ENCODE assay signal across 35 mouse cellular contexts in genomic region chr7:3317704-3318103, GRCm38 (mm10). TPM values are rescaled to one million over a fixed set of nuclear protein-coding genes. Genes with fewer than 3 reads are reported as not detected.
"Had no signal": no experiment of that assay in that cellular context is flagged by ENCODE, and none has a peak within 500 bp of the region (broad histone marks: within the 10 kb centered on the region; RNA-seq: fewer than 3 reads in every experiment).

No protein-coding gene starts in this region.

- H3K4me3 ChIP-seq: heart, embryonic 10.5 days; heart, embryonic 12.5 days; heart, embryonic 13.5 days; heart, embryonic 15.5 days; hindbrain, embryonic 10.5 days; hindbrain, embryonic 12.5 days; hindbrain, embryonic 13.5 days; hindbrain, embryonic 15.5 days; intestine, embryonic 15.5 days; kidney, embryonic 15.5 days; layer of hippocampus, adult 2 months had no signal

- H3K4me2 ChIP-seq: heart, embryonic 11.5 days; heart, embryonic 12.5 days; heart, embryonic 13.5 days; heart, embryonic 15.5 days; hindbrain, embryonic 12.5 days; hindbrain, embryonic 13.5 days; hindbrain, embryonic 14.5 days; hindbrain, embryonic 15.5 days; intestine, embryonic 15.5 days; kidney, embryonic 15.5 days had no signal

- DNase-seq: heart, postnatal 10 days; heart, postnatal 14 days; heart, postnatal 4 days; kidney, adult 11 months; kidney, adult 18-20 months; kidney, adult 2 months; kidney, adult 8-10 months; kidney, adult 9 months; kidney, postnatal 10 days; kidney, postnatal 14 days; kidney, postnatal 25 days; kidney, postnatal 36 days; kidney, postnatal 4 days; layer of hippocampus, adult 9-11 months; layer of hippocampus, postnatal 36 days had no signal

- ATAC-seq: hindbrain, embryonic 16.5 days; hindbrain, postnatal 0 days; inflammation-experienced regulatory T-cells, adult 6 months; intestine, embryonic 15.5 days; intestine, embryonic 16.5 days; intestine, postnatal 0 days had no signal

- H3K27ac ChIP-seq: heart, embryonic 10.5 days; heart, embryonic 13.5 days; heart, embryonic 15.5 days; hindbrain, embryonic 10.5 days; hindbrain, embryonic 12.5 days; hindbrain, embryonic 13.5 days; hindbrain, embryonic 14.5 days; hindbrain, embryonic 15.5 days; hindbrain, postnatal 0 days; intestine, embryonic 15.5 days; kidney, embryonic 15.5 days; kidney, postnatal 0 days had no signal

- H3K9me3 ChIP-seq: heart, embryonic 10.5 days; heart, embryonic 12.5 days; heart, embryonic 13.5 days; heart, embryonic 15.5 days; hindbrain, embryonic 10.5 days; hindbrain, embryonic 12.5 days; hindbrain, embryonic 13.5 days; hindbrain, embryonic 15.5 days; intestine, embryonic 15.5 days; kidney, embryonic 15.5 days had no signal

- H3K36me3 ChIP-seq: heart, embryonic 10.5 days; heart, embryonic 12.5 days; heart, embryonic 13.5 days; heart, embryonic 15.5 days; hindbrain, embryonic 10.5 days; hindbrain, embryonic 12.5 days; hindbrain, embryonic 13.5 days; intestine, embryonic 15.5 days; kidney, embryonic 15.5 days had no signal

- H3K27me3 ChIP-seq: heart, embryonic 15.5 days; hindbrain, embryonic 13.5 days; hindbrain, embryonic 15.5 days; intestine, embryonic 15.5 days; kidney, embryonic 15.5 days had no signal

- H3K9ac ChIP-seq: heart, embryonic 12.5 days; heart, embryonic 13.5 days; heart, embryonic 15.5 days; hindbrain, embryonic 12.5 days; hindbrain, embryonic 13.5 days; hindbrain, embryonic 14.5 days; hindbrain, embryonic 15.5 days; intestine, embryonic 15.5 days; kidney, embryonic 15.5 days had no signal

- H3K4me1 ChIP-seq: heart, embryonic 10.5 days; heart, embryonic 12.5 days; heart, embryonic 13.5 days; heart, embryonic 15.5 days; hindbrain, embryonic 13.5 days; hindbrain, embryonic 15.5 days; intestine, embryonic 15.5 days had no signal

RNA-seq across cellular contexts. Expression of gene Cacng7, which starts 15.1 kb away (rescaled TPM):
- total RNA-seq: hematopoietic stem cell, adult 5-6 weeks had no signal
- polyA plus RNA-seq: inflammation-experienced regulatory T-cells, adult 6 months had no signal

RNA-seq across cellular contexts. Expression of gene Prkcg, which starts 28.7 kb away (rescaled TPM):
- total RNA-seq: hematopoietic stem cell, adult 5-6 weeks had no signal
